Mouse (Mus musculus) megakaryocyte, embryonic 14.5 days (primary cell): ENCODE measurements around the gene Il17re.

Experiments
- FLI1 ChIP-seq: IDR thresholded peaks from 2 replicates; pipeline ENCODE4 v1.6.1; 2012; ENCODE audit warnings: low read length, inconsistent platforms, mixed read lengths
- GATA1 ChIP-seq: IDR thresholded peaks from 3 replicates; pipeline ENCODE4 v1.6.1; 2012; ENCODE audit warnings: mixed read lengths, low read length, inconsistent platforms, borderline replicate concordance

DNA sequence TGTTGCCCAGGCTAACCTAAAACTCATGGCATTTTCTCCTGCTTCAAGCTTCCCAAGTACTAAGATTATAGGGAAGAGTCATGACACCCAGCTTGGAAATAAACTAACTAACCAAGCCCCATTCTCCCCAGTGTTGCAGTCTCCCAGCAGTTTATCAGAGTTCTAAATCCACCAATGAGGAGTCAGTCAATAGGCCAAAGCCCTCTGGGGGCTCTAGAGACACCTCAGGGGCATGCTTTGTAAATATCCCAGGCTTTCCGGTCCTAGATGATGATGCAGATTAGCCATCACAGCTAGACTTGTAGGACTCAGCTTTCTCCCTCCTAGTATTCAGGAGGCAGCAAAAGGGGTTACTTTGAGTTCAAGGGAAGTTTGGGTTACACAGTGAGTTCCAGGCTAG is 48.3 kb upstream of the Il17re start:
- TF ChIP-seq GATA1: no peak
- no peak for TF ChIP-seq FLI1
